Mouse (Mus musculus) erythroblast, embryonic 14.5 days (primary cell): ENCODE measurements around the gene Hemk1.

ENCODE experiments used
- GATA1 ChIP-seq: IDR thresholded peaks from 2 replicates; pipeline ENCODE4 v1.6.1; 2012; ENCODE audit warnings: low read length, inconsistent platforms, mixed read lengths
- TAL1 ChIP-seq: IDR thresholded peaks from 3 replicates; pipeline ENCODE4 v1.6.1; 2012; ENCODE audit warnings: low read length, inconsistent platforms, mixed read lengths

- TF ChIP-seq TAL1 (no peak), GATA1 (no peak)
Observed at GRCm38 (mm10) chr9:107298876-107299275, 39.3 kb downstream of the Hemk1 start.
